Comparison of ENCODE assay signal across 17 mouse cellular contexts in the genomic region with DNA sequence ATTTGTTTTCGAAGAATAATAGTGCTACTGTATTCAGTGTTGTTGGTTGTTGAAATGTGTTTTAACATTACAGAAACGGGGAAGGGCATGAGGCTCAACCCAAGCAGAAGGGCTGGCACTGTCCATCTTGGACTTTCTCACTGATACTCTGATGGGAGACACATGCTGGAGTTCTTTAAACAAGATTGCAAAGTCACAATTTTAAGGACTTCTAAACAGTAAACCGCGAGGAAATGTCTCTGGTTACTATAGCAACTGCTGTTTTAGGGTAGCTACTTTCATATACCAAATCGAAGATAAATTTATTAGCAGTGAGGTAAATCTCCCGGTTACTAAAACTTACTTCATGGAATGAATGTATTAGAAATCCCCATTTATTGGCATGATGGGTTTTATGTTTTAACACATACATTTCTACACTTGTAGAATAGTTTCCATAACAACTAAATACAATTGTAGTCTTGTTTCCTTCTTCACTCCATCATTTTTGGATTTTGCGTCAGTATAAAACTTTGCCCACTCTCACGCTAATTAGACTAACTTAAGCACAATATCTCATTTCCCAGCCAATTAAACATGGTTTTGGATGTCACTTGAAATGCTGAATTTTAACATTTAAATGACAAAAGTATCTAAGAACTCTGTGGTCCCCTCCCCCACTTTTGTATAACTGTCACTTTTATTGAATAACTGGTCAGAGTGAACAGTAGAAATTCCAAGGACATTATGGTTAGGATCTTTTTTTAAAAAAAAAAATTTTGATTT.
A peak's percentile ranks its signal among the peaks of the same experiment; 100 is the strongest.
DNase-seq lines count a peak whose midpoint lies in the region; ATAC-seq and TF ChIP-seq lines count a peak whose summit lies in the region.
"Had no signal": no experiment of that assay in that cellular context is flagged by ENCODE, and none has a peak within 500 bp of the region (broad histone marks: within the 10 kb centered on the region; RNA-seq: fewer than 3 reads in every experiment).

No protein-coding gene starts in this region.

- H3K4me3 ChIP-seq in layer of hippocampus, adult 2 months, result peak overlapping the region; percentile 74
- peak overlapping the region; percentile 8 for H3K4me3 ChIP-seq in forebrain, embryonic 14.5 days (ENCODE audit: low read depth, low read length)
- peak overlapping the region; percentile 14 for H3K4me3 ChIP-seq in hindbrain, postnatal 0 days (ENCODE audit: low read length)
- H3K4me3 ChIP-seq: limb, embryonic 10.5 days; megakaryocyte, embryonic 14.5 days had no signal

- H3K4me1 ChIP-seq in forebrain, embryonic 14.5 days (ENCODE audit: control insufficient read depth, insufficient read depth, low read length), result peaks cover 12% of the 10 kb centered on the region
- no peaks in the 10 kb centered on the region for H3K4me1 ChIP-seq in hindbrain, postnatal 0 days (ENCODE audit: insufficient read depth, low read length)

- no peak for TF ChIP-seq CTCF in layer of hippocampus, adult 2 months (conservative IDR thresholded peaks at IDR 0.05)
- no peak for TF ChIP-seq CTCF in brain, embryonic 14.5 days (IDR thresholded peaks at IDR 0.05; ENCODE audit: borderline replicate concordance, extremely low read depth, insufficient read depth, insufficient read length)
- TF ChIP-seq CTCF in hindbrain, postnatal 0 days (IDR thresholded peaks at IDR 0.05; ENCODE audit: low read depth), result no peak

- H3K9ac ChIP-seq in forebrain, embryonic 14.5 days (ENCODE audit: low read length), result no peak overlapping the region
- no peak overlapping the region for H3K9ac ChIP-seq in hindbrain, postnatal 0 days (replicated peaks; ENCODE audit: low read length)
- H3K9ac ChIP-seq: liver, postnatal 0 days had no signal

- H3K27ac ChIP-seq in layer of hippocampus, adult 2 months, result peak overlapping the region; percentile 99
- H3K27ac ChIP-seq in forebrain, embryonic 14.5 days (ENCODE audit: low read depth, low read length), result no peak overlapping the region
- H3K27ac ChIP-seq in hindbrain, postnatal 0 days, result no peak overlapping the region
- H3K27ac ChIP-seq: kidney, postnatal 0 days; limb, embryonic 10.5 days had no signal

- 0 out of 2 replicates have a peak, but pooled peaks have one; percentile 3 for ATAC-seq in forebrain, embryonic 14.5 days
- ATAC-seq in hindbrain, postnatal 0 days, result no peak
- ATAC-seq: liver, postnatal 0 days had no signal

- intact Hi-C loops in heart, postnatal 10 days (cut with DNase I), result no loop called here

- no peak for TF ChIP-seq POLR2A in brain, embryonic 14.5 days (IDR thresholded peaks at IDR 0.05; ENCODE audit: borderline replicate concordance, extremely low read depth, insufficient read depth, insufficient read length, poor library complexity, severe bottlenecking)

- WGBS in forebrain, embryonic 14.5 days, result 14% methylated on average over 8 of the region's 8 CpGs
- 52% methylated on average over 8 of the region's 8 CpGs for WGBS in hindbrain, postnatal 0 days

- no peaks in the 10 kb centered on the region for H3K27me3 ChIP-seq in forebrain, embryonic 14.5 days (replicated peaks; ENCODE audit: control insufficient read depth, insufficient read depth, low read length)
- no peaks in the 10 kb centered on the region for H3K27me3 ChIP-seq in hindbrain, postnatal 0 days (ENCODE audit: insufficient read depth, low read length)
- H3K27me3 ChIP-seq: megakaryocyte, embryonic 14.5 days had no signal

- H3K36me3 ChIP-seq in forebrain, embryonic 14.5 days (ENCODE audit: control insufficient read depth, insufficient read depth, low read length), result 0 out of 2 replicates have a peak, but pooled peaks cover 7% of the 10 kb centered on the region
- H3K36me3 ChIP-seq in hindbrain, postnatal 0 days (ENCODE audit: insufficient read depth, low read length), result peaks cover 6% of the 10 kb centered on the region; the same call in 1 of the 2 replicates

- no peaks in the 10 kb centered on the region for H3K9me3 ChIP-seq in forebrain, embryonic 14.5 days (replicated peaks; ENCODE audit: control insufficient read depth, low read length)
- H3K9me3 ChIP-seq in hindbrain, postnatal 0 days (ENCODE audit: low read length), result no peaks in the 10 kb centered on the region
- H3K9me3 ChIP-seq: limb, embryonic 10.5 days; megakaryocyte, embryonic 14.5 days had no signal

- no peak for DNase-seq in layer of hippocampus, adult 2 months (ENCODE audit: low spot score in 2 of 2)
- DNase-seq in layer of hippocampus, postnatal 10 days (ENCODE audit: low spot score in 2 of 2), result no peak
- peak; percentile 79 for DNase-seq in brain, embryonic 14.5 days (ENCODE audit: low read depth)
- peak; percentile 63 for DNase-seq in forebrain, embryonic 14.5 days (ENCODE audit: low spot score)
- DNase-seq in hindbrain, postnatal 0 days (ENCODE audit: low spot score), result no peak
- no peak for DNase-seq in spleen, adult 12 weeks (ENCODE audit: low spot score)
- no peak for DNase-seq in heart, postnatal 10 days
- DNase-seq: B cell, adult 2 months; embryo, embryonic 11 days; gastrocnemius, postnatal 36 days; kidney, adult 18-20 months; liver, postnatal 0 days; lung, postnatal 14 days; thymus, adult 2 months had no signal

- peak overlapping the region; percentile 44 for H3K4me2 ChIP-seq in forebrain, embryonic 14.5 days (ENCODE audit: low read length)
- H3K4me2 ChIP-seq in hindbrain, postnatal 0 days (ENCODE audit: low read depth, low read length), result peak overlapping the region; percentile 46

Comparison
In these comparisons a context has a peak if more than half of its experiments do, and no peak if none do; other contexts are left out.
1. DNase-seq: peak in brain, embryonic 14.5 days (single experiment) and forebrain, embryonic 14.5 days (single experiment); none in layer of hippocampus, adult 2 months (0 of 2), layer of hippocampus, postnatal 10 days (0 of 2), hindbrain, postnatal 0 days (single experiment), spleen, adult 12 weeks (single experiment) and heart, postnatal 10 days (0 of 2).
2. H3K4me3 ChIP-seq: peak in every context shown above with its lines; median percentile 74 in layer of hippocampus, adult 2 months; 14 in hindbrain, postnatal 0 days; 8 in forebrain, embryonic 14.5 days.